Mouse (Mus musculus) heart, embryonic 13.5 days (tissue): ENCODE data around the gene Ada. TPM values are rescaled to one million over a fixed set of nuclear protein-coding genes. Genes with fewer than 3 reads are reported as not detected.

Experiments
- ATAC-seq: fragments of 200-750 bp; cut with Nextera tagmentation; 2 replicates; pipeline ENCODE4 v1.8.0; 2017; ENCODE audit warnings: moderate TSS enrichment; ENCODE audit not compliant: insufficient number of reproducible peaks, low FRiP score, low TSS enrichment; ENCODE audit errors: extremely low read depth
- H3K27ac ChIP-seq: fragments of 300-500 bp; sonication (generic); replicated peaks from 2 replicates; pipeline ENCODE4 v1.5.1; 2015; ENCODE audit warnings: moderate library complexity, mild to moderate bottlenecking, inconsistent platforms
- H3K27me3 ChIP-seq: fragments of 300-500 bp; sonication (generic); replicated peaks from 2 replicates; pipeline ENCODE4 v1.6.1; 2015; ENCODE audit warnings: mild to moderate bottlenecking, inconsistent platforms
- H3K36me3 ChIP-seq: fragments of 300-500 bp; sonication (generic); 2 replicates; pipeline ENCODE4 v1.6.1; 2015; ENCODE audit warnings: mild to moderate bottlenecking, inconsistent platforms
- H3K4me1 ChIP-seq: fragments of 300-500 bp; sonication (generic); 2 replicates; pipeline ENCODE4 v1.6.1; 2015; ENCODE audit warnings: inconsistent platforms
- H3K4me2 ChIP-seq: fragments of 300-500 bp; sonication (generic); 2 replicates; pipeline ENCODE4 v1.6.1; 2015; ENCODE audit warnings: inconsistent platforms, mild to moderate bottlenecking, moderate library complexity
- H3K4me3 ChIP-seq: fragments of 300-500 bp; sonication (generic); 2 replicates; pipeline ENCODE4 v1.5.1; 2015; ENCODE audit warnings: moderate library complexity, mild to moderate bottlenecking, inconsistent platforms
- H3K9ac ChIP-seq: fragments of 300-500 bp; sonication (generic); 2 replicates; pipeline ENCODE4 v1.6.1; 2015; ENCODE audit warnings: inconsistent platforms, mild to moderate bottlenecking, moderate library complexity
- H3K9me3 ChIP-seq: fragments of 300-500 bp; sonication (generic); 2 replicates; pipeline ENCODE4 v1.6.1; 2016; ENCODE audit warnings: inconsistent platforms
- WGBS: fragments of 180-500 bp; shearing (Covaris S2); methylation state at CpG from one replicate; pipeline ENCODE4 v1.1.7; 2015; ENCODE audit warnings: mixed read lengths; 5-methylcytosine and 5-hydroxymethylcytosine counted together
- polyA plus RNA-seq: library from polyadenylated mRNA; unstranded; fragments of >200 nt; fragmentation: Nextera tagmentation; extraction: Ambion mirVana; gene quantifications from 2 replicates; pipeline ENCODE4 v1.2.1, GENCODE M21; 2015

The Ada gene
- polyA plus RNA-seq, 1 experiment from 2014 or later = 3.7 TPM

DNA sequence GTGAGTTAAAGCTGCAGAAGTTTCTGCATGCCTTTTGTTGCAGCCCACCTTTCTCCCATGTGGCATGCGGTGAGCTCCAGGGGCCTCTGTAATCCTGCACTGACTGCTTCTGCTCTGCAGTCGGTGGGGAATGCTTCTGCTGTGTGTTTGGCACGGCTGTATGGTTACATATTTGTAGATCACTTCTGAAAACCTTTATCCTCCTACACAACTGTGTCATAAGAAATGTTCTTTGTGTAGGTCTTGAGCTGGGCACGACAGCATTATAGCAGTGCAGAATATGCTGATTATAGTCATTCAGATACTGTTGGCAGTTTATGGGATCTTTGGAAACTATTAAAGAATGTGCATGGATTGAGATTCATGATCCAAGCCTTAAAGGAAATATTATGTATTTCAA, 64.8 kb downstream of the Ada start:
- Histone ChIP-seq H3K27me3 (no peaks in the 10 kb centered on the region), H3K4me2 (peak overlapping the region; percentile 56), H3K4me1 (peaks cover 83% of the 10 kb centered on the region), H3K9me3 (no peaks in the 10 kb centered on the region), H3K36me3 (0 out of 2 replicates have a peak, but pooled peaks cover 9% of the 10 kb centered on the region), H3K27ac (peak overlapping the region; percentile 99), H3K4me3 (no peak overlapping the region), H3K9ac (peak overlapping the region; percentile 65)
- ATAC-seq = no peak
- 20% methylated on average over 4 of the region's 4 CpGs for WGBS

DNA sequence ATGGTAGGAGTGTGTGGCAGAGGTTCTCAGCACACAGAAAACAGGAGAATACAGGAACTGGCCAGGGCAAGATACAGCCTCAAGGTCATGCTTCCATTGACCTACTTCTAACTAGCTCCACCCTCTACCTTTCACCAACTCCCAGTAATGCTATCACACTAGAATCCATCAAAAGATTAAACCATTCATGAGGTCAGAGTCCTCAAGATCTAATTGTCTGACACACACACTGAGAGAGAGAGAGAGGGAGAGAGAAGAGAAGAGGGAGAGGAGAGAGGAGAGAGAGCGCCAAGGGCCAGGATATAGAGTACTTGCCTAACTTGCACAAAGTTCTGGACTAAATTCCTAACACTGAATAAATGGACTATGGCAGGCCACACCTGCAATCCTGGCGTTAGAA, 67.7 kb downstream of the Ada start:
- Histone ChIP-seq H3K4me2 (no peak overlapping the region), H3K4me3 (no peak overlapping the region), H3K4me1 (peaks cover 53% of the 10 kb centered on the region), H3K27ac (peak overlapping the region; percentile 58), H3K27me3 (no peaks in the 10 kb centered on the region), H3K9me3 (no peaks in the 10 kb centered on the region), H3K36me3 (0 out of 2 replicates have a peak, but pooled peaks cover 9% of the 10 kb centered on the region), H3K9ac (no peak overlapping the region)
- no peak for ATAC-seq
- 79% methylated on average over 2 of the region's 2 CpGs for WGBS

- peak overlapping the region; percentile 64; the same call in 1 of the 2 replicates for H3K9ac ChIP-seq
- no peaks in the 10 kb centered on the region for H3K27me3 ChIP-seq
- H3K4me1 ChIP-seq = peaks cover 51% of the 10 kb centered on the region
- H3K4me3 ChIP-seq = no peak overlapping the region
- H3K9me3 ChIP-seq = no peaks in the 10 kb centered on the region
- H3K4me2 ChIP-seq = no peak overlapping the region
- WGBS = 83% methylated on average over 3 of the region's 3 CpGs
- H3K36me3 ChIP-seq = 0 out of 2 replicates have a peak, but pooled peaks cover 9% of the 10 kb centered on the region
- no peak for ATAC-seq
- peak overlapping the region; percentile 86 for H3K27ac ChIP-seq
These were observed 73.3 kb downstream of the Ada start for GRCm38 (mm10) chr2:163676745-163677144.

Other genes starting within 250 kb of the Ada start
- gene Hnf4a, start 243.4 kb downstream of the Ada start, polyA plus RNA-seq = 0.20 and 0.71 TPM in 2 replicates
- gene Ttpal, start 147.9 kb downstream of the Ada start, polyA plus RNA-seq = 18.8 and 19.3 TPM in 2 replicates
- 50.1 and 51.8 TPM in 2 replicates for gene Serinc3, start 105.1 kb downstream of the Ada start, polyA plus RNA-seq
- gene Pkig, start 91.9 kb downstream of the Ada start, polyA plus RNA-seq = 233 and 270 TPM in 2 replicates
- 0.16 and 0.28 TPM in 2 replicates for gene Ccn5, start 70.6 kb upstream of the Ada start, polyA plus RNA-seq
- not detected in 2 replicates for gene Kcnk15, start 103.4 kb upstream of the Ada start, polyA plus RNA-seq
- gene Rims4, start 168.4 kb upstream of the Ada start, polyA plus RNA-seq = 0.21 and 0.46 TPM in 2 replicates
- gene Ywhab, start 244.7 kb upstream of the Ada start, polyA plus RNA-seq = 225 and 236 TPM in 2 replicates